8 mouse cellular contexts compared by ENCODE assay signal in genomic region chr19:58413290-58413689, GRCm38 (mm10). TPM values are rescaled to one million over a fixed set of nuclear protein-coding genes. Genes with fewer than 3 reads are reported as not detected.
DNase-seq lines count a peak whose midpoint lies in the region.

No protein-coding gene starts in this region.

- intact Hi-C loops in left cerebral cortex, postnatal 36 days (cut with DNase I) = no loop called here

- DNase-seq in heart, adult 8-10 months (ENCODE audit: low spot score) = peak; percentile 14
- no peak for DNase-seq in heart, adult 11 months
- peak; percentile 76 for DNase-seq in MN1 (ENCODE audit: low spot score)
- peak; percentile 49 for DNase-seq in forelimb bud, embryonic 11.5 days (ENCODE audit: low read depth, low spot score)
- DNase-seq in kidney, adult 9 months = peak; percentile 86
- DNase-seq in lung, postnatal 4 days = peak; percentile 79 to 82
- DNase-seq in left cerebral cortex, postnatal 36 days (ENCODE audit: low spot score in 2 of 2) = no peak
- DNase-seq in layer of hippocampus, adult 11-12 months (ENCODE audit: low spot score) = no peak

RNA-seq across cellular contexts. Expression of gene Gfra1, which starts 42.4 kb away (rescaled TPM):
- total RNA-seq in heart, adult 8-10 months (2022) = 1 to 10 TPM; 4.8 to 5.4 (median 5.2) TPM
- total RNA-seq in left cerebral cortex, postnatal 36 days (2021) = 10 to 100 TPM; 33.5 to 36.6 TPM

Comparison
In these comparisons a context has a peak if more than half of its experiments do, and no peak if none do; other contexts are left out.
1. DNase-seq: peak in heart, adult 8-10 months (single experiment), MN1 (single experiment), forelimb bud, embryonic 11.5 days (single experiment), kidney, adult 9 months (single experiment) and lung, postnatal 4 days (2 of 2); none in heart, adult 11 months (single experiment), left cerebral cortex, postnatal 36 days (0 of 2) and layer of hippocampus, adult 11-12 months (single experiment).
2. RNA of gene Gfra1, which starts 42.4 kb away (total RNA-seq): 33.5 to 36.6 TPM in left cerebral cortex, postnatal 36 days; 4.8 to 5.4 TPM in heart, adult 8-10 months; every median in the first group is over 4 times any median in the second.